Mouse (Mus musculus): ENCODE measurements around the gene Gm45808. TPM values are rescaled to one million over a fixed set of nuclear protein-coding genes. Genes with fewer than 3 reads are reported as not detected.
"Not testable (repeated sequence)": the region's sequence is repeated elsewhere in the genome, so short reads cannot be mapped to it uniquely, and the experiment has no call there.

The Gm45808 gene
- polyA plus RNA-seq, 1 experiment from 2014 or later: not detected

DNA sequence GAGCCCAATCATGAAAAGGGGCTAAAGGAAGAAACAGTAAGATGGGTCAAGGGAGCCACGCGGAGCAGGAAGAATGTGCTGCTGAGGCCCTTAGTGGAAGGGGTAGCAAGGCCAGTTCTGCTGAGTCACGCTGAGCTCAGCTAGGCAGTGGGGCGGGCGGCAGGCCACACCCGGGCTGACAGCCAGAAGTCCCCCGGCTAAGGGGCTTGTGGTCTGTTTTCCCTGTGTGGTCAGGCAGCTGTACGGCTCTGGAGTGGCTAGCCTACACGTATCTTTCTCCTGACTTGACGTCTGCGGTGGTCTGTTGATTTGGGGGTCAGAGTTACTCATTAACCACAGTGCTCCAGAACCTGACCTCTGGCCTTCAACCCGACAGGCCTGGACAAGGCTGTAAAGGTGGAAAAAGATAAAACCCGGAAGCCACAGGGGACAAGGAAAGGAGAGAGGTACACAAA is 25.7 kb downstream of the Gm45808 start:
- ATAC-seq (ENCODE audit: low FRiP score): no peak
- Histone ChIP-seq H3K9me3 (ENCODE audit: control insufficient read depth, low read length) (no peaks in the 10 kb centered on the region), H3K4me2 (peak overlapping the region; percentile 37; the same call in 1 of the 2 replicates), H3K4me3 (ENCODE audit: low read depth, low read length) (no peak overlapping the region), H3K9ac (ENCODE audit: low read length) (no peak overlapping the region), H3K4me1 (ENCODE audit: control insufficient read depth, insufficient read depth, low read length) (peaks cover 30% of the 10 kb centered on the region), H3K27ac (ENCODE audit: low read depth, low read length) (peak overlapping the region; percentile 60), H3K36me3 (ENCODE audit: control insufficient read depth, insufficient read depth, low read length) (peaks cover 20% of the 10 kb centered on the region), H3K27me3 (ENCODE audit: control insufficient read depth, insufficient read depth, low read length) (no peaks in the 10 kb centered on the region)
- DNase-seq (ENCODE audit: low spot score, missing footprints): peak; percentile 90
- 42% methylated on average over 13 of the region's 13 CpGs for WGBS

- Histone ChIP-seq H3K4me3 (ENCODE audit: low read depth, low read length) (no peak overlapping the region; the same call in 1 of the 2 replicates), H3K4me1 (ENCODE audit: control insufficient read depth, insufficient read depth, low read length) (peaks cover 25% of the 10 kb centered on the region), H3K4me2 (peak overlapping the region; percentile 37), H3K9ac (ENCODE audit: low read length) (peak overlapping the region; percentile 39), H3K36me3 (ENCODE audit: control insufficient read depth, insufficient read depth, low read length) (peaks cover 20% of the 10 kb centered on the region), H3K27ac (ENCODE audit: low read depth, low read length) (peak overlapping the region; percentile 60), H3K27me3 (ENCODE audit: control insufficient read depth, insufficient read depth, low read length) (no peaks in the 10 kb centered on the region), H3K9me3 (ENCODE audit: control insufficient read depth, low read length) (no peaks in the 10 kb centered on the region)
- DNase-seq (ENCODE audit: low spot score, missing footprints): peak; percentile 90
- 77% methylated on average over 7 of the region's 7 CpGs for WGBS
- no peak for ATAC-seq (ENCODE audit: low FRiP score)
These were observed 26.2 kb downstream of the Gm45808 start for GRCm38 (mm10) chr7:45460377-45460776.

GRCm38 (mm10) chr7:45459564-45460140 is 27.0 kb downstream of the Gm45808 start, which contains the start of gene Ftl1:
TSS of gene Ftl1 (minus strand) at chr7:45459884.
- DNase-seq (ENCODE audit: low spot score, missing footprints): peak; percentile 99
- not testable (repeated sequence) for H3K9me3 ChIP-seq (ENCODE audit: control insufficient read depth, low read length); H3K27me3 ChIP-seq (ENCODE audit: control insufficient read depth, insufficient read depth, low read length)
- Histone ChIP-seq H3K4me1 (ENCODE audit: control insufficient read depth, insufficient read depth, low read length) (peaks cover 23% of the 10 kb centered on the region), H3K4me2 (peak within 1 kb of the TSS; percentile 96), H3K4me3 (ENCODE audit: low read depth, low read length) (peak within 1 kb of the TSS; percentile 87), H3K27ac (ENCODE audit: low read depth, low read length) (peak within 1 kb of the TSS; percentile 82), H3K9ac (ENCODE audit: low read length) (peak within 1 kb of the TSS; percentile 83), H3K36me3 (ENCODE audit: control insufficient read depth, insufficient read depth, low read length) (peaks cover 18% of the 10 kb centered on the region)
- WGBS: under 1% methylated on average over 23 of the region's 37 CpGs
- peak; percentile 98 for ATAC-seq (ENCODE audit: low FRiP score)

DNA sequence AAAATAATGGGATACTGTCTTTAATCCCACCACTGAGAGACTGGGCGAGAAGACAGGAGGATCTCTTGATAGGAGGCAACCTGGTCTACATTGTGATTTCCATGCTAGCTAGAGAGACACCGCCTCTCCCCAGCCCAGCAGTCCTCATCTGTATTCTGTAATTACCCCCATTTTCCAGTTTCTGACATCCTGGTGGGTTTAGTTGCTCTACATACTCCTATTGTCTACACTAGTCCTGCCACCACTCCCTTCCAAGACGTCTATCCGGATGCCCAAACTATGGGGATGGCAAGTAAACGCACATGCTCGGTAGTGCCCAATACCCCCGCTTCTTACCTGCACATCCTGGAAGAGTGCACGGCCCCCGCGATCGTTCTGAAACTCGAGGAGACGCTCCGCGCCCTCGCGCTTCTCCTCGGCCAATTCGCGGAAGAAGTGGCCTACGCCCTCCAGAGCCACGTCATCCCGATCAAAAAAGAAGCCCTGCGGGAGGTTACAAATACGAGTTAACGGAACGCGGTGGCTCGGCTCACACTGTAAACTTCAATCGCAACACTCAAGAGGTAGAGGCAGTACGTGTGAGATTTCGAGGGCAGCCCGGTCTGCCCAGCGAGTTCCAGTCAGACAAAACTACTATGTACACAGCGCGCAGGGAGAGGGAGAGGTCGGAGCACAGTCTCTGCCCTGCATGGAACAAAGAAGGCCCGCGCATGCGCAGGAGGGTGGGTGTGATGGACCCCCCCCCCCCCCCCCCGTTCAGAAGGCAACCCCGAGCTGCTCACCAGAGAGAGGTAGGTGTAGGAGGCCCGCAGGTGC is 27.7 kb downstream of the Gm45808 start:
- Histone ChIP-seq H3K4me2 (peak overlapping the region; percentile 96), H3K27me3 (ENCODE audit: control insufficient read depth, insufficient read depth, low read length) (no peaks in the 10 kb centered on the region), H3K27ac (ENCODE audit: low read depth, low read length) (peak overlapping the region; percentile 82), H3K36me3 (ENCODE audit: control insufficient read depth, insufficient read depth, low read length) (peaks cover 21% of the 10 kb centered on the region), H3K9me3 (ENCODE audit: control insufficient read depth, low read length) (no peaks in the 10 kb centered on the region), H3K9ac (ENCODE audit: low read length) (peak overlapping the region; percentile 83), H3K4me1 (ENCODE audit: control insufficient read depth, insufficient read depth, low read length) (peaks cover 23% of the 10 kb centered on the region), H3K4me3 (ENCODE audit: low read depth, low read length) (peak overlapping the region; percentile 87)
- ATAC-seq (ENCODE audit: low FRiP score) (peak; percentile 73), DNase-seq (ENCODE audit: low spot score, missing footprints) (peak; percentile 99)
- 1% methylated on average over 43 of the region's 43 CpGs for WGBS

- peak; percentile 89 for DNase-seq (ENCODE audit: low spot score, missing footprints)
- H3K27ac ChIP-seq (ENCODE audit: low read depth, low read length): no peak overlapping the region; the same call in 1 of the 2 replicates
These were observed 29.2 kb downstream of the Gm45808 start for GRCm38 (mm10) chr7:45457204-45458060.

GRCm38 (mm10) chr7:45456721-45457203 is 29.8 kb downstream of the Gm45808 start:
- 57% methylated on average over 9 of the region's 9 CpGs for WGBS
- Histone ChIP-seq H3K36me3 (ENCODE audit: control insufficient read depth, insufficient read depth, low read length) (peaks cover 17% of the 10 kb centered on the region), H3K27me3 (ENCODE audit: control insufficient read depth, insufficient read depth, low read length) (no peaks in the 10 kb centered on the region), H3K4me2 (peak overlapping the region; percentile 96; the same call in 1 of the 2 replicates), H3K9me3 (ENCODE audit: control insufficient read depth, low read length) (no peaks in the 10 kb centered on the region), H3K9ac (ENCODE audit: low read length) (no peak overlapping the region), H3K4me3 (ENCODE audit: low read depth, low read length) (peak overlapping the region; percentile 87; the same call in 1 of the 2 replicates), H3K4me1 (ENCODE audit: control insufficient read depth, insufficient read depth, low read length) (peaks cover 23% of the 10 kb centered on the region), H3K27ac (ENCODE audit: low read depth, low read length) (no peak overlapping the region; the same call in 1 of the 2 replicates)
- ATAC-seq (ENCODE audit: low FRiP score) (no peak), DNase-seq (ENCODE audit: low spot score, missing footprints) (peak; percentile 90)

More at GRCm38 (mm10) chr7:45457204-45458060, 29.2 kb downstream of the Gm45808 start:
- H3K4me3 ChIP-seq (ENCODE audit: low read depth, low read length): peak overlapping the region; percentile 87
- WGBS: 78% methylated on average over 10 of the region's 10 CpGs
- H3K27me3 ChIP-seq (ENCODE audit: control insufficient read depth, insufficient read depth, low read length): no peaks in the 10 kb centered on the region
- H3K4me2 ChIP-seq: peak overlapping the region; percentile 96
- peaks cover 20% of the 10 kb centered on the region for H3K36me3 ChIP-seq (ENCODE audit: control insufficient read depth, insufficient read depth, low read length)
- no peak for ATAC-seq (ENCODE audit: low FRiP score)
- H3K9ac ChIP-seq (ENCODE audit: low read length): peak overlapping the region; percentile 9; the same call in 1 of the 2 replicates
- H3K9me3 ChIP-seq (ENCODE audit: control insufficient read depth, low read length): no peaks in the 10 kb centered on the region
- H3K4me1 ChIP-seq (ENCODE audit: control insufficient read depth, insufficient read depth, low read length): peaks cover 23% of the 10 kb centered on the region

GRCm38 (mm10) chr7:45455932-45456696 is 30.5 kb downstream of the Gm45808 start:
- DNase-seq (ENCODE audit: low spot score, missing footprints) (no peak), ATAC-seq (ENCODE audit: low FRiP score) (no peak)
- WGBS: 83% methylated on average over 13 of the region's 13 CpGs
- Histone ChIP-seq H3K36me3 (ENCODE audit: control insufficient read depth, insufficient read depth, low read length) (peaks cover 17% of the 10 kb centered on the region), H3K4me2 (no peak overlapping the region), H3K27ac (ENCODE audit: low read depth, low read length) (peak overlapping the region; percentile 1; the same call in 1 of the 2 replicates), H3K9me3 (ENCODE audit: control insufficient read depth, low read length) (no peaks in the 10 kb centered on the region), H3K4me1 (ENCODE audit: control insufficient read depth, insufficient read depth, low read length) (peaks cover 23% of the 10 kb centered on the region), H3K4me3 (ENCODE audit: low read depth, low read length) (no peak overlapping the region), H3K9ac (ENCODE audit: low read length) (no peak overlapping the region), H3K27me3 (ENCODE audit: control insufficient read depth, insufficient read depth, low read length) (no peaks in the 10 kb centered on the region)

DNA sequence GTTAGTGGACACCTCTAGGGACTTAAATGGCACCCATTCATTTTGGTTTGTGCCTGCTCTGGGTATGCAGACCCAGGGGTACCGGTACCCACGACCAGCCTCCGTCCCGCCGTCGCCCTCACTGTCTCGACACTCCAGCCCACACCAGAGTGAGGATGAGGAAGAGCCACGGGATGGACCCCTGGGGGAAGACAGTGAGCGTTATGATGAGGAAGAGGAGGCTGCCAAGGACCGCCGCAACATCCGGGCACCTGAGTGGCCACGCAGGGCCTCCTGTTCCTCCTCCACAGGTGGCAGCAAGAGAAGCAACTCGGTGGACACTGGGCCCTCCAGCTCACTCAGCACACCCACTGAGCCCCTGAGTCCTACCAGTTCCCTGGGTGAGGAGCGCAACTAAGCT is 31.6 kb downstream of the Gm45808 start:
- no peaks in the 10 kb centered on the region for H3K27me3 ChIP-seq (ENCODE audit: control insufficient read depth, insufficient read depth, low read length)
- peaks cover 16% of the 10 kb centered on the region for H3K4me1 ChIP-seq (ENCODE audit: control insufficient read depth, insufficient read depth, low read length)
- 92% methylated on average over 15 of the region's 15 CpGs for WGBS
- DNase-seq (ENCODE audit: low spot score, missing footprints) (no peak), ATAC-seq (ENCODE audit: low FRiP score) (no peak)
- no peak overlapping the region for H3K4me3 ChIP-seq (ENCODE audit: low read depth, low read length)
- no peak overlapping the region for H3K4me2 ChIP-seq
- no peak overlapping the region for H3K9ac ChIP-seq (ENCODE audit: low read length)
- H3K36me3 ChIP-seq (ENCODE audit: control insufficient read depth, insufficient read depth, low read length): peaks cover 17% of the 10 kb centered on the region
- H3K9me3 ChIP-seq (ENCODE audit: control insufficient read depth, low read length): no peaks in the 10 kb centered on the region
- no peak overlapping the region for H3K27ac ChIP-seq (ENCODE audit: low read depth, low read length)
